Mouse (Mus musculus): Measurements from ENCODE around the gene Rpl41.

- no peak; the same call in 2 of the 3 replicates for TF ChIP-seq GATA1 (IDR thresholded peaks at IDR 0.05; ENCODE audit: borderline replicate concordance, low read length)
- TF ChIP-seq FLI1 (IDR thresholded peaks at IDR 0.05; ENCODE audit: low read length) = no peak
Measured at GRCm38 (mm10) chr10:128516677-128517076, 32.4 kb downstream of the Rpl41 start.
